Mouse (Mus musculus): ENCODE results near the gene Lefty2. TPM values are rescaled to one million over a fixed set of nuclear protein-coding genes. Genes with fewer than 3 reads are reported as not detected.
A peak's percentile ranks its signal among the peaks of the same experiment; 100 is the strongest.

Gene Lefty2
- total and polyA plus RNA-seq, 2 experiments from 2014 or later = 7.1 to 15.3 TPM

- H3K9me3 ChIP-seq (ENCODE audit: low read length) = no peaks in the 10 kb centered on the region
- no peak overlapping the region for H3K4me3 ChIP-seq (ENCODE audit: low read length)
- no peaks in the 10 kb centered on the region for H3K27me3 ChIP-seq (ENCODE audit: insufficient read depth, low read length)
- TF ChIP-seq CTCF (IDR thresholded peaks at IDR 0.05; ENCODE audit: low read depth) = peak; percentile 80
- H3K4me1 ChIP-seq (ENCODE audit: insufficient read depth, low read length) = peaks cover 6% of the 10 kb centered on the region; the same call in 1 of the 2 replicates
- WGBS = under 1% methylated on average over 4 of the region's 4 CpGs
- no peak overlapping the region for H3K27ac ChIP-seq
- ATAC-seq (no peak), DNase-seq (ENCODE audit: low spot score) (peak; percentile 88)
- no peak overlapping the region for H3K4me2 ChIP-seq (ENCODE audit: low read depth, low read length)
- H3K9ac ChIP-seq (replicated peaks; ENCODE audit: low read length) = no peak overlapping the region
- no peaks in the 10 kb centered on the region for H3K36me3 ChIP-seq (ENCODE audit: insufficient read depth, low read length)
Measured at GRCm38 (mm10) chr1:180901107-180901506, 8.2 kb downstream of the Lefty2 start.

- Histone ChIP-seq H3K9me3 (ENCODE audit: low read length) (no peaks in the 10 kb centered on the region), H3K36me3 (ENCODE audit: insufficient read depth, low read length) (peaks cover 13% of the 10 kb centered on the region; the same call in 1 of the 2 replicates), H3K4me2 (ENCODE audit: low read depth, low read length) (no peak overlapping the region), H3K9ac (replicated peaks; ENCODE audit: low read length) (no peak overlapping the region), H3K4me1 (ENCODE audit: insufficient read depth, low read length) (peaks cover 6% of the 10 kb centered on the region; the same call in 1 of the 2 replicates), H3K27me3 (ENCODE audit: insufficient read depth, low read length) (no peaks in the 10 kb centered on the region), H3K27ac (no peak overlapping the region), H3K4me3 (ENCODE audit: low read length) (no peak overlapping the region)
- DNase-seq (ENCODE audit: low spot score) = no peak
- ATAC-seq = no peak
- TF ChIP-seq CTCF (IDR thresholded peaks at IDR 0.05; ENCODE audit: low read depth) = no peak
- 37% methylated on average over 5 of the region's 5 CpGs for WGBS
Measured at GRCm38 (mm10) chr1:180902915-180903314, 10.0 kb downstream of the Lefty2 start.

GRCm38 (mm10) chr1:180903666-180904038, 10.7 kb downstream of the Lefty2 start:
- no peaks in the 10 kb centered on the region for H3K27me3 ChIP-seq (ENCODE audit: insufficient read depth, low read length)
- H3K9me3 ChIP-seq (ENCODE audit: low read length) = no peaks in the 10 kb centered on the region
- no peak for TF ChIP-seq CTCF (IDR thresholded peaks at IDR 0.05; ENCODE audit: low read depth)
- no peak for DNase-seq (ENCODE audit: low spot score)
- H3K4me2 ChIP-seq (ENCODE audit: low read depth, low read length) = peak overlapping the region; percentile 92
- H3K27ac ChIP-seq = peak overlapping the region; percentile 92; the same call in 1 of the 2 replicates
- ATAC-seq = no peak
- 31% methylated on average over 10 of the region's 10 CpGs for WGBS
- peak overlapping the region; percentile 83 for H3K4me3 ChIP-seq (ENCODE audit: low read length)
- peaks cover 17% of the 10 kb centered on the region for H3K36me3 ChIP-seq (ENCODE audit: insufficient read depth, low read length)
- peaks cover 6% of the 10 kb centered on the region; the same call in 1 of the 2 replicates for H3K4me1 ChIP-seq (ENCODE audit: insufficient read depth, low read length)
- peak overlapping the region; percentile 84; the same call in 1 of the 2 replicates for H3K9ac ChIP-seq (replicated peaks; ENCODE audit: low read length)

GRCm38 (mm10) chr1:180904039-180904814, 11.3 kb downstream of the Lefty2 start, which contains the start of gene Pycr2:
Gene Pycr2, plus strand, starts transcription at chr1:180904293.
- peak; percentile 97 for DNase-seq (ENCODE audit: low spot score)
- Histone ChIP-seq H3K27ac (peak within 1 kb of the TSS; percentile 92), H3K9ac (replicated peaks; ENCODE audit: low read length) (peak within 1 kb of the TSS; percentile 84), H3K4me2 (ENCODE audit: low read depth, low read length) (peak within 1 kb of the TSS; percentile 92), H3K9me3 (ENCODE audit: low read length) (no peaks in the 10 kb centered on the region), H3K4me1 (ENCODE audit: insufficient read depth, low read length) (peaks cover 6% of the 10 kb centered on the region; the same call in 1 of the 2 replicates), H3K36me3 (ENCODE audit: insufficient read depth, low read length) (peaks cover 17% of the 10 kb centered on the region), H3K27me3 (ENCODE audit: insufficient read depth, low read length) (no peaks in the 10 kb centered on the region), H3K4me3 (ENCODE audit: low read length) (peak within 1 kb of the TSS; percentile 83)
- no peak for TF ChIP-seq CTCF (IDR thresholded peaks at IDR 0.05; ENCODE audit: low read depth)
- WGBS = under 1% methylated on average over 52 of the region's 52 CpGs
- ATAC-seq = peak; percentile 98

- H3K27ac ChIP-seq = peak overlapping the region; percentile 92
- no peak for DNase-seq (ENCODE audit: low spot score)
- H3K4me1 ChIP-seq (ENCODE audit: insufficient read depth, low read length) = peaks cover 6% of the 10 kb centered on the region; the same call in 1 of the 2 replicates
- peak overlapping the region; percentile 92 for H3K4me2 ChIP-seq (ENCODE audit: low read depth, low read length)
- peaks cover 17% of the 10 kb centered on the region for H3K36me3 ChIP-seq (ENCODE audit: insufficient read depth, low read length)
- no peaks in the 10 kb centered on the region for H3K27me3 ChIP-seq (ENCODE audit: insufficient read depth, low read length)
- TF ChIP-seq CTCF (IDR thresholded peaks at IDR 0.05; ENCODE audit: low read depth) = no peak
- H3K4me3 ChIP-seq (ENCODE audit: low read length) = peak overlapping the region; percentile 83
- H3K9me3 ChIP-seq (ENCODE audit: low read length) = no peaks in the 10 kb centered on the region
- peak overlapping the region; percentile 84 for H3K9ac ChIP-seq (replicated peaks; ENCODE audit: low read length)
- ATAC-seq = no peak
- WGBS = 3% methylated on average over 5 of the region's 5 CpGs
Measured at GRCm38 (mm10) chr1:180904815-180905080, 11.8 kb downstream of the Lefty2 start.

- Histone ChIP-seq H3K27me3 (ENCODE audit: insufficient read depth, low read length) (no peaks in the 10 kb centered on the region), H3K4me1 (ENCODE audit: insufficient read depth, low read length) (peaks cover 6% of the 10 kb centered on the region; the same call in 1 of the 2 replicates), H3K9me3 (ENCODE audit: low read length) (no peaks in the 10 kb centered on the region), H3K36me3 (ENCODE audit: insufficient read depth, low read length) (peaks cover 17% of the 10 kb centered on the region), H3K27ac (no peak overlapping the region), H3K4me3 (ENCODE audit: low read length) (peak overlapping the region; percentile 83), H3K4me2 (ENCODE audit: low read depth, low read length) (peak overlapping the region; percentile 92), H3K9ac (replicated peaks; ENCODE audit: low read length) (peak overlapping the region; percentile 84)
- no peak for TF ChIP-seq CTCF (IDR thresholded peaks at IDR 0.05; ENCODE audit: low read depth)
- ATAC-seq = no peak
- 55% methylated on average over 6 of the region's 6 CpGs for WGBS
- DNase-seq (ENCODE audit: low spot score) = no peak
Measured at GRCm38 (mm10) chr1:180905307-180905706, 12.4 kb downstream of the Lefty2 start.

GRCm38 (mm10) chr1:180905876-180906275, 13.0 kb downstream of the Lefty2 start:
- H3K27me3 ChIP-seq (ENCODE audit: insufficient read depth, low read length) = no peaks in the 10 kb centered on the region
- peaks cover 6% of the 10 kb centered on the region; the same call in 1 of the 2 replicates for H3K4me1 ChIP-seq (ENCODE audit: insufficient read depth, low read length)
- DNase-seq (ENCODE audit: low spot score) (no peak), ATAC-seq (no peak)
- H3K4me3 ChIP-seq (ENCODE audit: low read length) = no peak overlapping the region
- H3K36me3 ChIP-seq (ENCODE audit: insufficient read depth, low read length) = peaks cover 17% of the 10 kb centered on the region
- 0 out of 2 replicates have a peak overlapping the region, but pooled peaks have one; percentile 84 for H3K9ac ChIP-seq (replicated peaks; ENCODE audit: low read length)
- WGBS = 96% methylated on average over 17 of the region's 17 CpGs
- no peaks in the 10 kb centered on the region for H3K9me3 ChIP-seq (ENCODE audit: low read length)
- H3K4me2 ChIP-seq (ENCODE audit: low read depth, low read length) = no peak overlapping the region
- no peak overlapping the region for H3K27ac ChIP-seq
- no peak for TF ChIP-seq CTCF (IDR thresholded peaks at IDR 0.05; ENCODE audit: low read depth)
